Mouse (Mus musculus) frontal cortex, adult (tissue): ENCODE measurements around the gene Chchd3.

ENCODE experiments used
- ATAC-seq: cut with Nextera tagmentation; 2 replicates; pipeline ENCODE4 v1.9.2; 2017; ENCODE audit warnings: mild to moderate bottlenecking, moderate library complexity, mixed read lengths; ENCODE audit not compliant: low TSS enrichment

The Chchd3 gene

GRCm38 (mm10) chr6:32936794-32937193 is 123.3 kb downstream of the Chchd3 start:
- ATAC-seq: no peak

GRCm38 (mm10) chr6:32936365-32936764 is 123.7 kb downstream of the Chchd3 start:
- ATAC-seq: no peak

GRCm38 (mm10) chr6:32935576-32935975 is 124.5 kb downstream of the Chchd3 start:
- ATAC-seq: no peak

- ATAC-seq: no peak
Measured at GRCm38 (mm10) chr6:32931106-32931770, 128.8 kb downstream of the Chchd3 start.

- ATAC-seq: no peak
Measured at GRCm38 (mm10) chr6:32922391-32922790, 137.7 kb downstream of the Chchd3 start.

- peak; percentile 100 for ATAC-seq
Measured at GRCm38 (mm10) chr6:32920091-32920490, 140.0 kb downstream of the Chchd3 start.

- ATAC-seq: no peak
Measured at GRCm38 (mm10) chr6:32910692-32911091, 149.4 kb downstream of the Chchd3 start.

- ATAC-seq: no peak
Measured at GRCm38 (mm10) chr6:32899061-32899460, 161.0 kb downstream of the Chchd3 start.

- ATAC-seq: no peak
Measured at GRCm38 (mm10) chr6:32894100-32894499, 166.0 kb downstream of the Chchd3 start.

- no peak for ATAC-seq
Measured at GRCm38 (mm10) chr6:32890726-32891125, 169.3 kb downstream of the Chchd3 start.

GRCm38 (mm10) chr6:32888894-32889529 is 171.0 kb downstream of the Chchd3 start:
- ATAC-seq: no peak

GRCm38 (mm10) chr6:32878586-32878985 is 181.5 kb downstream of the Chchd3 start:
- peak; percentile 88 for ATAC-seq

GRCm38 (mm10) chr6:32874176-32874575 is 185.9 kb downstream of the Chchd3 start:
- ATAC-seq: 0 out of 2 replicates have a peak, but pooled peaks have one; percentile 4

- no peak for ATAC-seq
Measured at GRCm38 (mm10) chr6:32872805-32873204, 187.3 kb downstream of the Chchd3 start.

- ATAC-seq: no peak
Measured at GRCm38 (mm10) chr6:32850960-32851359, 209.1 kb downstream of the Chchd3 start.

GRCm38 (mm10) chr6:32848974-32849373 is 211.1 kb downstream of the Chchd3 start:
- peak; percentile 82 for ATAC-seq

GRCm38 (mm10) chr6:32845463-32845862 is 214.6 kb downstream of the Chchd3 start:
- no peak for ATAC-seq

- ATAC-seq: no peak
Measured at GRCm38 (mm10) chr6:32837939-32838301, 222.1 kb downstream of the Chchd3 start.

- ATAC-seq: peak; percentile 83
Measured at GRCm38 (mm10) chr6:32837165-32837938, 222.7 kb downstream of the Chchd3 start.

GRCm38 (mm10) chr6:32823856-32824620 is 236.0 kb downstream of the Chchd3 start:
- ATAC-seq: no peak

- ATAC-seq: no peak
Measured at GRCm38 (mm10) chr6:32818961-32819360, 241.1 kb downstream of the Chchd3 start.

- ATAC-seq: no peak
Measured at GRCm38 (mm10) chr6:32808796-32809195, 251.3 kb downstream of the Chchd3 start.
